Mouse (Mus musculus) erythroblast, embryonic 14.5 days (primary cell): ENCODE data around the gene Syf2. TPM values are rescaled to one million over a fixed set of nuclear protein-coding genes. Genes with fewer than 3 reads are reported as not detected.
A peak's percentile ranks its signal among the peaks of the same experiment; 100 is the strongest.
"Not testable (repeated sequence)": the region's sequence is repeated elsewhere in the genome, so short reads cannot be mapped to it uniquely, and the experiment has no call there.

Experiments
- H3K27me3 ChIP-seq: 2 replicates; pipeline ENCODE4 v1.6.1; 2012; ENCODE audit warnings: inconsistent platforms; ENCODE audit not compliant: control insufficient read depth
- H3K36me3 ChIP-seq: 2 replicates; pipeline ENCODE4 v1.6.1; 2012; ENCODE audit warnings: mild to moderate bottlenecking, inconsistent platforms; ENCODE audit not compliant: control insufficient read depth
- H3K4me1 ChIP-seq: 2 replicates; pipeline ENCODE4 v1.6.1; 2012; ENCODE audit warnings: inconsistent platforms; ENCODE audit not compliant: control insufficient read depth
- H3K4me3 ChIP-seq: replicated peaks from 2 replicates; pipeline ENCODE3; 2012; ENCODE audit warnings: moderate library complexity, mild to moderate bottlenecking, inconsistent platforms
- H3K9me3 ChIP-seq: 2 replicates; pipeline ENCODE4 v1.6.1; 2012; ENCODE audit warnings: low read length, inconsistent platforms, mixed read lengths; ENCODE audit not compliant: control insufficient read depth
- GATA1 ChIP-seq: IDR thresholded peaks from 2 replicates; pipeline ENCODE4 v1.6.1; 2012; ENCODE audit warnings: low read length, inconsistent platforms, mixed read lengths
- TAL1 ChIP-seq: IDR thresholded peaks from 3 replicates; pipeline ENCODE4 v1.6.1; 2012; ENCODE audit warnings: low read length, inconsistent platforms, mixed read lengths
- polyA plus RNA-seq: library from polyadenylated mRNA; stranded (reverse); fragments of >175 nt; gene quantifications from 2 replicates; pipeline ENCODE4 v1.2.3, GENCODE M21; 2012

The Syf2 gene
- polyA plus RNA-seq = 10.1 and 17.9 TPM in 2 replicates

- Histone ChIP-seq H3K4me1 (peaks cover 60% of the 10 kb centered on the region), H3K4me3 (peak within 1 kb of the TSS; percentile 70), H3K36me3 (peaks cover 87% of the 10 kb centered on the region), H3K27me3 (no peaks in the 10 kb centered on the region), H3K9me3 (no peaks in the 10 kb centered on the region)
- TF ChIP-seq GATA1 = no peak
- TF ChIP-seq TAL1 = no peak
Measured at GRCm38 (mm10) chr4:134930684-134931481, at the start of gene Syf2. Syf2 (plus strand) TSS chr4:134930898.

GRCm38 (mm10) chr4:134883266-134883665, 47.4 kb upstream of the Syf2 start:
- no peak overlapping the region for H3K4me3 ChIP-seq
- H3K27me3 ChIP-seq = no peaks in the 10 kb centered on the region; the same call in 1 of the 2 replicates
- no peaks in the 10 kb centered on the region for H3K9me3 ChIP-seq
- peaks cover 99% of the 10 kb centered on the region for H3K36me3 ChIP-seq
- TF ChIP-seq GATA1 = no peak
- TF ChIP-seq TAL1 = no peak
- peaks cover 48% of the 10 kb centered on the region for H3K4me1 ChIP-seq

- no peaks in the 10 kb centered on the region; the same call in 1 of the 2 replicates for H3K27me3 ChIP-seq
- H3K4me1 ChIP-seq = peaks cover 45% of the 10 kb centered on the region
- H3K4me3 ChIP-seq = no peak overlapping the region
- H3K36me3 ChIP-seq = peaks cover 99% of the 10 kb centered on the region
- H3K9me3 ChIP-seq = no peaks in the 10 kb centered on the region
- no peak for TF ChIP-seq TAL1
Measured at GRCm38 (mm10) chr4:134883808-134884207, 46.9 kb upstream of the Syf2 start.

GRCm38 (mm10) chr4:134884364-134884763, 46.3 kb upstream of the Syf2 start:
- peaks cover 99% of the 10 kb centered on the region for H3K36me3 ChIP-seq
- H3K4me1 ChIP-seq = peaks cover 40% of the 10 kb centered on the region

GRCm38 (mm10) chr4:134892096-134892495, 38.6 kb upstream of the Syf2 start:
- no peak overlapping the region for H3K4me3 ChIP-seq
- peaks cover 100% of the 10 kb centered on the region for H3K36me3 ChIP-seq
- peaks cover 12% of the 10 kb centered on the region for H3K4me1 ChIP-seq
- no peaks in the 10 kb centered on the region for H3K27me3 ChIP-seq
- no peak for TF ChIP-seq GATA1
- no peak for TF ChIP-seq TAL1
- H3K9me3 ChIP-seq = no peaks in the 10 kb centered on the region

More at GRCm38 (mm10) chr4:134884364-134884763, 46.3 kb upstream of the Syf2 start:
- TF ChIP-seq TAL1 (no peak), GATA1 (no peak)
- Histone ChIP-seq H3K27me3 (no peaks in the 10 kb centered on the region; the same call in 1 of the 2 replicates), H3K4me3 (no peak overlapping the region), H3K9me3 (no peaks in the 10 kb centered on the region)

GRCm38 (mm10) chr4:134897256-134897655, 33.4 kb upstream of the Syf2 start:
- no peaks in the 10 kb centered on the region for H3K9me3 ChIP-seq
- H3K4me1 ChIP-seq = peaks cover 7% of the 10 kb centered on the region
- no peak overlapping the region for H3K4me3 ChIP-seq
- TF ChIP-seq GATA1 = no peak
- TF ChIP-seq TAL1 = no peak
- H3K36me3 ChIP-seq = peaks cover 99% of the 10 kb centered on the region
- no peaks in the 10 kb centered on the region; the same call in 1 of the 2 replicates for H3K27me3 ChIP-seq

GRCm38 (mm10) chr4:134901126-134901525, 29.6 kb upstream of the Syf2 start:
- no peaks in the 10 kb centered on the region for H3K9me3 ChIP-seq
- peaks cover 7% of the 10 kb centered on the region for H3K4me1 ChIP-seq
- no peak overlapping the region for H3K4me3 ChIP-seq
- TF ChIP-seq GATA1 (no peak), TAL1 (no peak)
- H3K27me3 ChIP-seq = no peaks in the 10 kb centered on the region; the same call in 1 of the 2 replicates
- peaks cover 99% of the 10 kb centered on the region for H3K36me3 ChIP-seq

GRCm38 (mm10) chr4:134903046-134903445, 27.7 kb upstream of the Syf2 start:
- H3K4me1 ChIP-seq = peaks cover 13% of the 10 kb centered on the region
- H3K36me3 ChIP-seq = peaks cover 99% of the 10 kb centered on the region
- H3K27me3 ChIP-seq = no peaks in the 10 kb centered on the region
- no peaks in the 10 kb centered on the region for H3K9me3 ChIP-seq
- TF ChIP-seq GATA1 = no peak
- no peak for TF ChIP-seq TAL1
- no peak overlapping the region for H3K4me3 ChIP-seq

GRCm38 (mm10) chr4:134911406-134911805, 19.3 kb upstream of the Syf2 start:
- H3K27me3 ChIP-seq, H3K9me3 ChIP-seq, H3K4me3 ChIP-seq: not testable (repeated sequence)
- peaks cover 67% of the 10 kb centered on the region for H3K36me3 ChIP-seq
- H3K4me1 ChIP-seq = peaks cover 54% of the 10 kb centered on the region

- H3K4me1 ChIP-seq = peaks cover 64% of the 10 kb centered on the region
- peaks cover 49% of the 10 kb centered on the region for H3K36me3 ChIP-seq
- peaks cover 5% of the 10 kb centered on the region for H3K9me3 ChIP-seq
- H3K4me3 ChIP-seq = peak overlapping the region; percentile 93
- H3K27me3 ChIP-seq = no peaks in the 10 kb centered on the region
- TF ChIP-seq TAL1 = no peak
- TF ChIP-seq GATA1 = no peak
Measured at GRCm38 (mm10) chr4:134913413-134913812, 17.3 kb upstream of the Syf2 start.
